Mouse (Mus musculus): Measurements from ENCODE around the gene Ipmk.
"Not testable (repeated sequence)": the region's sequence is repeated elsewhere in the genome, so short reads cannot be mapped to it uniquely, and the experiment has no call there.

Gene Ipmk

DNA sequence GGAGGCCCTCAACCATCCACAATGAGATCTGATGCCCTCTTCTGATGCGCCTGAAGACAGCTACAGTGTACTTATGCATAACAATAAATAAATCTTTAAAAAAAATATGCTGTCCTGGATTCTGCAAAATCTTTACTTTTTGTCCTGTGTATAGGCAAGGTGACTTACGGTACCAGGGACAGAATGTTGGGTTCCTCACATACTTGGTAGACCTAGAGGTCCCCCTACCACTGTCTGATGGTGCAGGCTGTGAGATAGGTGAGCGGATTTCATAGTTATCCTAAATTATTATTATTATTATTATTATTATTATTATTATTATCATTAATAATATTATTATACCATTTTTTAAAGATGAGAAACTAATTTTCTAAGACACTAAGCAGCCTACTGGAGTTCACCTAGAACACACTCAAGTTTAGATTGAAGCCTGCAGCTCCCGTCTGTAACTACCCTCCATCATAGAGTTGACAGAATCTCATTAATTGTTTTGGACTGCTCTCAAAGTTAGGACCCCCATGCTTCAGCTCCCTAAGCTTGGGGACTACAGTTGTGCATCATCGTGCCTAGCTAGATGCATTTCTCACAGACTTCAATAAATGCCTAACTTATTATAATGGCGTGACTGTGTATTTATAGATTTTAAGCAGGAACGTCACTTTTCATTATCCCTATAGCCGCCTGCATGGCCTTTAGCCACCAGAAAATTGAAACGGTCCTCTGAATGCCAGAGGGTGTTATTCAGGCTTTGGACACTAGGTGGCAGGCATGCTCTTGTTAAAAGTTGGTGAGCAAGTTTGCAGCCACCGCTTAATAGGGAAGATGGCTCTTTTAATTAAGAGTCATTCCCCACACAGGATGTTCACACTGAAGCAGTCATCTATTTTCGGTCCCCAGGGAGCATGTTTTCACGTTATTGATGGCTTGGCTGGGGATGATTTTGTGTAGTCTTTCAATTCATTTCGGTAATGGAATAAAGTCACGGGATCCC, 74.8 kb downstream of the Ipmk start:
- peak; percentile 1 to 38 for DNase-seq (ENCODE audit: low spot score in 2 of 2)

DNA sequence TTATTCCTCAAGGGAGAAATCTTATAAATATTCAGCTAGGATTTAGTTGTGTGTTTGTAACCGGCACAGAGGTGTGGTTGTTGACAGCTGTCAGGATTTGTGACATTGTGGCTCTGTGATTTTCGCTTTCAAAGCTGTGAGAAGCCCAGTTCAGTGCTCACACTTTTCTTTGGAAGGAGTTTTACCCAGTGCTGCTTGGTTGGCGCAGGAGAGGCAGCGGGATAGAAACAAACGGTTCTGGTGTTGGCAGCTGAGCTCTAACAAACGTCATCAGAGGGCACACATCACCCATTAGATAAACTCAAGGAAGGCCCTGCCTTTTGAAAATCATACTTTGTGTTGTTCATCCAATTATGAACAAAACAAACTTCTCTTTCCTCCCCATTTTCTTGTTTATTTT, 79.2 kb downstream of the Ipmk start:
- DNase-seq (ENCODE audit: low spot score in 2 of 2) = no peak

- no peak for DNase-seq (ENCODE audit: low spot score in 2 of 2)
These were observed 79.8 kb downstream of the Ipmk start for GRCm38 (mm10) chr10:71427381-71427780.

DNA sequence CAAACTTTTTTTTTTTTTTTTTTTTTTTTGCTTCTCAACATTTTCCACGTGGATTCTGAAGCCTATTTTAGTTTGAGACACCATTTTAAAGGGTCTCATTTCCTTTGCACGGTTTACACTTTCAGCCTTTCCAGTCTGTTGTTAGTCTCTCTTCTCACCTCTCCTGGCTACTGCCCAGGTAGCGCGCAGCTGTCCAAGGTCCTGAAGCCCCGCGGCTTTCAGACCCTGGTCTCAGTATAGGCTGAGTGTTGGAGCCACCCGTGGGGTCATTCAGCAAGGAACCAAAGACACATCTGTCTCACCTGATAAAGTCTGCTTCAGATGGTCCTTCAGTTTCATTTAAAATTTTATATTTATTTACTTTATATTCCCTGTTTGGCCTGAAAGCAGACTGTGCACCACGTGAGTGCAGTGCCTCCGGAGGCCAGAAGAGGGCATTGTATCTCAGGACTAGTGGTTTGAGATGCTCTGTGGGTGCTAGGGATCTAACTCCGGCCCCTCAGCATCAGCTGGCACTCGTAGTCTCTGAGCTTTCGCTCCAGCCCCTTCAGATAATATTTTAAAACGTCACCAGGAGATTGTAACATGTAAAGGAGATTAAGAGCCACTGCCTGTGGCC, 80.8 kb downstream of the Ipmk start:
- no peak for DNase-seq (ENCODE audit: low spot score in 2 of 2)

DNA sequence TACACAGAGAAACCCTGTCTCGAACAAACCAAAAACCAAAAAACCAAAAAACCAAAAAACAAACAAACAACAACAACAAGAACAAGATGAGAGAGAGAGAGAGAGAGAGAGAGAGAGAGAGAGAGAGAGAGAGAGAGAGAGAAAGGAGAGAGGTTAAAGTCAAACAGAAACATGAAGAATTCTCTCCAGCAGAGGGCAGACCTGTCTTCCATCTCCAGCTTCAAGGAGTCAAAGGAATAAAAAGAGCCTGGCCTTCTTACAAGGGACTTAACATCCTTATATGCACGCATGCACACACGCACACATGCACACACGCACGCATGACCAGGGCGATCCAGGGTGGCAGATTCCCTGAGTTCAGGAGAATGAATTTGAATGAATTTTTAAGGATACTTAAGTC, 83.1 kb downstream of the Ipmk start:
- no peak for DNase-seq (ENCODE audit: low spot score in 2 of 2)

GRCm38 (mm10) chr10:71443086-71443485, 95.5 kb downstream of the Ipmk start:
- DNase-seq (ENCODE audit: low spot score in 2 of 2) = no peak

- no peak for DNase-seq (ENCODE audit: low spot score in 2 of 2)
These were observed 100.1 kb downstream of the Ipmk start for GRCm38 (mm10) chr10:71447661-71448060.

DNA sequence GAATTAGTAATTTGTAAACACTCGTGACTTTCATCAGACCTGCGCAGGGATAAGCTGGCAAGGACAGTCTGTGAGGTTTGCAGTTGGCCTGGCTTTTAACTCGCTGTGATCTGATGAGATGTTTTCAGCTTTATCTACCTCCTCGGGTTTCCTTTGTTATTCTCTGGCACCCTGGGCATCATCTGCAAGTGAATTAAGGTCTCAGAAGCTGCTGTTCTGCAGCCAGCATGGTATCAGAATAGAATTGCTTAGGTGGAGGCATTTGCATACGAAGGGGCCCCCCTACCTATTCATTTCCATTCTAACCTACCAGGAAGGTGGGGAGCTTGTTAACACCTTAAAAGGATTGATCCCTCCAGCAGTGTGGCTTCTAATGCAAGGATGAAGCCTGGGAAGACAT, 100.7 kb downstream of the Ipmk start:
- no peak for DNase-seq (ENCODE audit: low spot score in 2 of 2)

- DNase-seq (ENCODE audit: low spot score in 2 of 2) = no peak
These were observed 107.8 kb downstream of the Ipmk start for GRCm38 (mm10) chr10:71455355-71455754.

DNA sequence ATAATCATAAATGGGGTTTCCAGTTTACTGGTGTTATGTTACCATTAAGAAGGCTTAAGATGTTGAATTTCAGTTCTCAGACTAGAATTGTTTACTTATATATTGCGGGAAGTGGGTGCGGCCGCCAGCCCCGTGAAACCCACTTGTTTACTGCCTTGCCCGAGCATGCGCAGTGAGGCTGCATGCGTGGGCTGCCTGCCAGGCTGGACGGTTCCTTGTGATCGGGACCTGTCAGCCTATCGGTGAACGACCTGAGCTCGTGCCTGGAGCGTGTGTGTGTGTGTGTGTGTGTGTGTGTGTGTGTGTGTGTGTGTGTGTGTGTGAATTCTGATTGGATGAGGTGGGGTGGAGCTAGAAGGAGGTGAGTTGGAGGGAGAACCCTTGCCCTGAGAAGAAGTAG, 114.8 kb downstream of the Ipmk start:
- not testable (repeated sequence) for DNase-seq (ENCODE audit: low spot score in 2 of 2)

- no peak for DNase-seq (ENCODE audit: low spot score in 2 of 2)
These were observed 116.9 kb downstream of the Ipmk start for GRCm38 (mm10) chr10:71464417-71464816.

DNA sequence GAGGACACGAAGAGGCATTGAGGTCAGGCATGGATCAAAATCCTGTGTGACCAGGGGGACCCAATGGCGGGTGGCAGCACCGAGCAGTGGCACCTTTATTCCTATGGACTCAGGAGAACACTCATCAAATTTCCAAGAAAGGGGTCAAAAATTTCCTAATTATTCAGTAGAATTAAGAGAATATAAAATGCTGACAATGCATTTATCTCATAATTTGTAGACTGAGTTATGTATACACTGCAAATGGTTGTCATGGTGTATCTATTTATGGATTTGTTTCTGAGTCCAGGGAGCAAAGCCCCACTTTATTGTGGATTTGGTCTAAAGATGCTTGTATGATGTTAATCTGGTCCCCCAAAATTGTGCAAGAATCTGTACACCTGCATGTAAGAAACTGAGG, 120.8 kb downstream of the Ipmk start:
- no peak for DNase-seq (ENCODE audit: low spot score in 2 of 2)

GRCm38 (mm10) chr10:71469751-71470150, 122.2 kb downstream of the Ipmk start:
- DNase-seq (ENCODE audit: low spot score in 2 of 2) = no peak

DNA sequence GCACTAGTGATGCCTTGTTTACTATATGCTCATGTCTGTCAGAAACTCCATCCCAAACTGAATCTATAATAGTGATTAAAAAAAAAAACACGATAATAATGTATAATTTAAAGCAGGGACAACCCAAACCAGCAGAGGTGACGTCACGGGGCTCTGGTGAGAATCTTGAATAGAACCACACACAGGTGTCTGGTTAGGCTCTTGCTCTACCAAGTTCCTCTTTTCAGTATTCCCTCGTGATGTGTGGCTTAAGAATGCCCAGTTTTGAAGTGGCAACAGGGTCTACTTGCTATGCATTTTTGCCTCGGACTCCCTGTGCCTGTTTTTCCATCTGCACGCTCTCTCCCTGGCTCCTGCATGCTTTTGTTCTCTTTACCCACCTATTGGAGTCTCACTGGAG, 124.5 kb downstream of the Ipmk start:
- DNase-seq (ENCODE audit: low spot score in 2 of 2) = no peak

- DNase-seq (ENCODE audit: low spot score in 2 of 2) = no peak
These were observed 126.0 kb downstream of the Ipmk start for GRCm38 (mm10) chr10:71473590-71473989.

GRCm38 (mm10) chr10:71476471-71477080, 129.0 kb downstream of the Ipmk start:
- no peak for DNase-seq (ENCODE audit: low spot score in 2 of 2)

- no peak for DNase-seq (ENCODE audit: low spot score in 2 of 2)
These were observed 129.6 kb downstream of the Ipmk start for GRCm38 (mm10) chr10:71477147-71477546.

- DNase-seq (ENCODE audit: low spot score in 2 of 2) = peak; percentile 41 to 42
These were observed 132.2 kb downstream of the Ipmk start for GRCm38 (mm10) chr10:71479700-71480325.
